Mouse (Mus musculus) embryo, embryonic 9.5 days (tissue): ENCODE measurements at regions not wholly inside any gene's neighbourhood (a gene's known extent, or its start where the extent isn't known, plus 50 kb on each side); places are given as distances from the start of the nearest gene placed in this dataset.

Experiments used
- DNase-seq: peaks from one replicate; pipeline ENCODE4 v3.0.0-alpha.2; 2017; ENCODE audit errors: extremely low spot score

DNA sequence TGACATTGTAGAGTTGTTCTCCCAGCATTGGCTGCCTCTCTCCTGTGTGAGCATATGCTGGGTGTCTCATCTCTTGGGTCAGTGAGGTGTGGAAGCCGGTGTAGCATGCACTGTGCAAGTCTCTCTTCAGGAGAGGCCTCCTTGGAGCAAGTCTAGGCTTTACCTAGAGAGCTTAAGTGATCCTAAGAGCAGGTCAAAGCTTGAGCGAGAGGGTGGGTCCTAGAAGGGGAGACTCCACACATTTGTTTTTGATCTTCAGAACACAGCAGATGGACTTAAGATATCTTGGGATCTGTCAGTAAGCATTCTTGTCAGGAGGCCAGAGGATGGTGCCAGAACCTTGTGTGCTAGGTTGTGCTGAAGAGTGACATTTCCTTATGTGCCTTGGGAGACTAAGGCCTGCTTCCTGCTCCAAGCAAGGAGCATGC lies 136.4 kb downstream of the Tmx1 start:
- no peak for DNase-seq

DNA sequence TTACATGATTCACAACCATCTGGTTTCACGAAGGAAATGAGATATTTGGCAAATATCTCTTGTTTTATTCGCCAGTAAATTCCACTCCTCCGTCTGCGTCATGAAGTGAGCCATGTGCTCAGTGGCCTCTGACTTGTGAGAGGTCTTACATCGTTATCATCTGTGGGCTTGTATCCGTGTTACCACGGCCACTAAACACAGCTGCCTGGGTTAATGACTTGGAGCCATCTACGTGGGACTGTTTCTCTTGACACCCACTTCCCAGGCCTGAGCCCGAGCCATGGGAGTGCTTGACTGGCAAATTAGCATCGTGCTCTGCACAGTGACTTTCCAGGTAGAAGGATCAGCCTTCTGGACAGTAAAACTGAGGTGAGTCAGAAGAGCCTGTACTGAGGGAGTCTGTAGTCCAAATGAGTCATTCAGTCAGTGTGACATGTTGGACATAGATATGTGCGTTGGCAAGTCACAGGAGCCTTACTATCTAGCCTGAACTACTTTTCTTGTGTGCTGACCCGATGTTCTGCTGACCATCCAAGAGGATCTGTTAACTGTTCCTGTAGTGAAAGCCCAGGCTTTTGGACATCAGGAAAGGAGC lies 137.7 kb downstream of the Tmx1 start:
- DNase-seq = no peak

DNA sequence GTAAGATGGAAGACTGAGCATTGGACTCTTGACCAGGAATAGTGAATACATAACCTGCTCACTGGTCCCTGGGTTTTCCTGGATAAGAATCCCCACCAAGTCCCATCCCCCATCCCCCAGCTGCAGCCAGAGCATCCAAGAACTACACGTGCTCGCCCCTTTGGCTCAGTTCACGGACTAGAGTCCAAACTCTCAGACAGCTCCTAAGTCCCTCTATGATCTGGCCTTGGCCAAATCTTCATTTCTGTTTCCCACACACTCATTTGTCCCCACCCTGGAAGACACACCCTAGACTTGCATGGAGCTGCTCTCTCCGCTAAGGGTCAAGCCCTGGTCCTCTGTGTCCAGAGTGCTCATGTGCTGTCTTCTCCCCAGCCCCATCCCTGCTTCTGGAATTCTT lies 139.9 kb downstream of the Tmx1 start:
- no peak for DNase-seq

DNA sequence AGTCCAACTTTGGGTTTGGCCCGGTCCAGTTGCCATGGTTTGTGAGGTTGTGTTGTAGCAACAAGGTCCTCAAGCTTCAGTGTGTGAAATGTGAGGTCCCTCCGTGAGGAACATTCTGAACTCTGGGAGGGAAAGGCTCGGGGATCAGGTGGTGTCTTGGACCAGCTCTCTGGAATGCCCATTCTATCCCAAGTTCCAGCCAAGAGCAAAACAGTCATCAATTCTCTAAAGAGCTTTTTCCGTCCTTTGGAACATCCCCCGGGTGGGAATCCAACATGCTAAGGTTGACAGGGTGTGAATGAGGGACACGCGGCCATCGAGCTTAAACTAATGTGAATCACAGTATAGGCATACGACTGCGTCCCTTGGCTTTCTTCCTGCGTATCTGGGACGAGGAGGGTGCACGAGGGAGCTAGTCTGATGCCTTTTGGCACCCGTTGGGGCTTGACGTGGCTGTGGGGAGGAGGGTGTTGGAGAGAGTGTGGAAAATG lies 145.4 kb downstream of the Tmx1 start:
- DNase-seq = no peak

DNA sequence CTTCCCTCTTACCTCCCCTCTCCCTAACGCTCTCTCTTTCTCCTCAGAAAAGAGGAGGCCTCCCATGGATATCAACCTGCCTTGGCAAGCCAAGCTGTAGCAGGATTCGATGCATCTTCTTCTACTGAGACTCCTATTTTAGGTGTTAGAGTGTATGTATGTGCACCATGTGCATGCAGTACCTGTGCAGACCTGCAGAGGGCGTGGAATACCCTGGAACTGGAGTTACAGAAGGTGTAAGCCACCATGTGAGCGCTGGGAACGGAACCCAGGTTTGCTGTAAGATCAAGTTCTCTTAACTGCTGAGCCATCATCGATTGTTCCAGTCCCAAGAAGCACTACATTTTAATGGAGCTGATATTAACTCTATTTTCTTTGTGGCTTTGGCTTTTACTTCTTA lies 146.8 kb downstream of the Tmx1 start:
- DNase-seq = no peak

DNA sequence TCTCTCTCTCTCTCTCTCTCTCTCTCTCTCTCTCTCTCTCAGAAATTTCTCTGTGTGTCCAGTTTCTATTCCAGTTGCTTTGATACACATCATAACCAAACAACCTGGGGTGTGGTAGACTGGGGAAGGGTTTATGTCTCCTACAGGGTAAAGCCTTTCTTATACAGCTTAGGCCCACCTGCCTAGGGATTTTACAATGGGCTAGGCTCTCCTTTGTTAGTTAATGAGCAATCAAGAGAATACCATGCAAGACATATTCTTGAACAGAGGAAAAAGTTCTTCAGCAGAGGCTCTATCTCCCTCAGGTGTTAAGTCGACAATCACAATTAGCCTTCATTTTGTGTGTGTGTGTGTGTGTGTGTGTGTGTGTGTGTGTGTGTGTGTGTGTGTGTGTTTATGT lies 151.0 kb downstream of the Tmx1 start:
- no peak for DNase-seq

DNA sequence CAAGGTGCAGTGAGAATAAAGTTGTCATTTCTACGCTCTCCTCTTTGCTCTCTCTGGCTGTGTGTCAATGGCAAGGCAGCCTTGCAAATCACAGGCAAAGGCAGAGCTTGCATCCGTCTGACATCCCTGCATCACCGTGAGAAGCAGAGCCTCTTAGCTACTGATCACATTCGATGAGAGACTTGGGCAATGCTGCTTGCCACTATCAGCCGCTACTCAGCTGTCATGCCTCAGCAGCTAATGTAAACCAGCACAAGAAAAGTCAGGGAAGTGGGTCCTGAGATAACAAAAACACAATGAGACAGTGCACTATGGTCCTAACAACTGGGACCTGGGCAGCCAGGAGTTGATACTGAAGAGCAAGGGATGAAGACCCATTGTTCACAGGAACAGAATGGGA lies 155.8 kb downstream of the Tmx1 start:
- no peak for DNase-seq

DNA sequence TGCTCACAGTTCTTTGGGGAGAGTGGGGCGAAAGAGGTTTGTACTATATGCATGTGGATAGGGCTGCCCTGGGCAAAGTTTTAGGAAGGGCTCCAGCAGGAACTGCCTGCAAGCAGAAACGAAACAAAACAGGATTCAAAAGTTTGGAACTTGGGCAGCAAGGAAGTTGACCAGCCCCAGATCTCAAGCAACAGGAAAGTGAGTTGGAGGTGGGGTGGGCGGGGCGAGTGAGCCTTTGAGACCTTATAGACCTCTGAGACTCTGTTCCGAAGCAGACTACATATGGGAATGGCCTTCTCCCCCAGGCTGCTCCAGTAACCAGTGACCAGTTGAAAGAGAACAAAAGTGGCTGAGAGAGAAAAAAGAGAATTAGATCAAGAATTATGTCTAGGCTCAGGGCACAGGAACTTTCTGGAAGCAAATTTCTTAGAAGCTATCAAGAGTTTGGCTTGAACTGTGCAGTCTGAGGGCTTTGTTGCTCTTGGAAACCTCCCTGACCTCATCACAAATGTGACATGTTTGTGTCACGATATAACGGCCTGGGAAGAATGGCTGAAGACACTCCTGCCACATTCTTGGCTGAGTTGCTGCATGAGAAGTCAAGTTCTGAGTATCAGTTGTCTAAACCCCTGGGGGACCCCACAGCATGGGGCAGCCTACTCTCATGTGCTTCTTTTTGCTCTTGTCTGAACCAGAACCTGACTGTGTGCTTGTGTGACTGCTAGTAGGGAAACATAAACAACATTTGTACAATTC lies 156.4 kb downstream of the Tmx1 start:
- DNase-seq = no peak

DNA sequence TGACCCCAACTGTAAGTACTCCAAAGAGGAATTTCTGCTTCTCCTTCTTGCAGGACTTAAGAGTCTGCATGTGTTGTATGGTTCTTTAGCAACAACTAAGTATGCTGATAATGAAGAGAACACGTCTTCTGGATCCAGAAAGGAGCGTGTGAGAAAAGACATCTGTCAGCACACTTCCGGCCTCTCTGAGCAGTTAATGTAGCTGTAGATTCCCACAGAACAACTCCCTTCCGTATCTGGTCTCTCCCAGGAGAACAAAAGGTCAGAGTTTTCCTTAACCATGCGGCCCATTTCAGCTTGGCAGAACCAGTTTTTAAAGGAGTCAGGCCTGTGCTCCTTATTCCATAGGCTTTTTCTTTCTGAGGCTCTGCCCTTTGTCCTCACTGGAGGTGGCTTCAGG lies 159.0 kb downstream of the Tmx1 start:
- DNase-seq = no peak

DNA sequence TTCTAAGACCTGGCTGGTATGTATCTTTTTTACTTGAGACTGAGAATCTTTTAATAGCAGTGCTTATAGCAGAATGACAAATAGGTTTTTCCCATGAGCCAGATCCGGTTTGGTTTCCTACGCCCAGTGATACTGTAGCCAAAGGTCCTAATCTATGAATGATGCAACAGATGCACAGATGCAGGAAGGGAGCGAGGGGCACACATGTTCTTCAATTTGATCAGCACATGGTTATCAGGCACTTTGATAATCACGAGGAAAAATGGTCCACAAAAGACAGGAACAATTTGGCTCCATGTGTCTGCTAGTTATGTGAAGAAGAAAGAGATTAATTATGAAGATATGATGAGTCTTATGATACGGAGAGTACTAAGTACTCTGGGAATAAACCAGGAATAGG lies 160.3 kb downstream of the Tmx1 start:
- no peak for DNase-seq

DNA sequence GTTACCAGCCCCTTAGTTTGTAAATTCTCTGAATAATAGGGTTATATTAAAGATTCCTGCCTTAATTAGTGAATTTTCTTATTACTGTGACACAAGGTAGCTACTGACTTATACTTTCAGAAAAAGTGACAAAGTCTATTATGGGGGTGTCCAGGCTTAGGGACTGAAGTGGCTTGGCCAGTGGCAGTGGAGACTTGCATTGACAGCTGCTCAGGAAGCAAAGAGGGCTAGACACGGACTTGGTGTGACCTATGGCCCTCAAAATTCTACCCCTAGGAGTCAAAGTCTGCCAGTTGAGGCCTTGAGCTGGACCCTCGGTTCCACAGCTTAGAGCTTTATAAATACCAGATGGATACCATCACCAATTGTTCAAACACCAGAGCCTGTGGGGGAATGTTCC lies 161.2 kb downstream of the Tmx1 start:
- no peak for DNase-seq

DNA sequence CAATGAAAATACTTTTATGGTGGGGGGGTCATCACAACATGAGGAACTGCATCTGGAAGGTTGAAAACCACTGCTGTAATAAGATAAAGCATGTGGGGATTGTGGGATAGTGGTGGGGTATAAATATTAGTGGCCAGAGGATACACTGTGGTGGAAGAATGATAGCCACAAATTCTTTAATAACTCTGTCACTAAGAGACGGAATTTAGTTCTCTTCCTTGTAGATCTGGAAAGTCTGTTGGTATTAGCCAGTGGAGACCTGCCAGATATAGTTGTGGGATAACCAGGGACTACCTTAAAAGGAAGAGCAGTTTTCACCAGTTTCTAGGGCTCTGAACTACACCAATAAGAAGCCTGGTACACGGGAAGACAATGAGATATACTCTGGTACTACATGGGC lies 161.8 kb downstream of the Tmx1 start:
- no peak for DNase-seq

DNA sequence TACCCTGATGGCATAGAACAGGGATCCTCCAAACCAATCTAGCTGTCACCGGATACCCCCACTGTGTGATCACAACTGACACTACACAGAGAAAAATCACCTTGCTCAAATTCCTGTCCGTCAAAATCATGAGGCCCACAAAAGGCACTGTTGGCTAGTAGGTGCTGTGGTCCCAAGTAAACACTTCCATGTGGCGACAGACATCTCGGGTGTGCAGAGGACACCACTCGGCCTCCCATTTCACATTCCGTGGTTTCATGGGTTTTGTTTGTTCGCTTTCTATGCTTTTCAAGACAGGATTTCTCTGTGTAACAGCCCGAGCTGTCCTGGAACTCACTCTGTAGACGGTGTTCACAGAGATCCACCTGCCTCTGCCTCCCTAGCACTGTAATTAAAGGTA lies 162.2 kb downstream of the Tmx1 start:
- DNase-seq = no peak

DNA sequence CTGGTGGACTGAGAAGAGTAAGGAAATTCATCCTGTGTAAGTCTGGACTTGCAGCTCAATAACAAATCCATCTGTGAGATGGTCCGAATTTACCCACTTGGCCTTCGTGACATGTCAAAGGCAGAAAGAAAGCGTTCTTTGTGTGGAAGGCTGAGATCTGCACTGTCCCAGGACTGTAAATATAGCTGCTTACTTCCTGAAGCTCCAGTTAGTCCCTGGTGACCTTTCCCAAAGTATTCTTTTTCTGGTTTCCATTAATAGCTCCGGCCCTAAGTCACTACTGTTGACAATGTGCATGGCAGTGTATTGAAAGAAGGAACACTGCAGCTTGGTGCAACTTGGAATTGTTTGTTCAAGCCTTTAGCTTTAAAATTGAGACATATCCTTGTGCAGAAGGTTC lies 163.2 kb downstream of the Tmx1 start:
- no peak for DNase-seq

DNA sequence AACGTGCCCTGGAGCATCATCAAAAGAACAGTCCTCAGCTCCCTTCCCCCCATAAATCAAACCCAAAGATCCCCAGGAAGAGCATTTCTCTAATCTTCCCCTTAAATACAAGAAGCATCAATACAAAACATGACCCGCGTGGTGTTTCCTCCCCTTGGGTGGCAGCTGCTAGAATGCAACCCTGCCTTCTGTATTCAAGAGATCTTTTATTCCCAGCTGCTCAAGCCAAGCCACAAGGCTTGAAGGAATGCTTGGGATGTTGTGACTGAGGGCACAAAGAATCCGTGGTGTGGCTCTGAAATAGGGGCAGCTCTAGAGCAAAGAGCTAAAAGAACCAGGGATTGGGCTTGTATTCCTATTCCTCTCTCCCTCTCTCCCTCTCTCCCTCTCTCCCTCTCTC lies 163.6 kb downstream of the Tmx1 start:
- no peak for DNase-seq

DNA sequence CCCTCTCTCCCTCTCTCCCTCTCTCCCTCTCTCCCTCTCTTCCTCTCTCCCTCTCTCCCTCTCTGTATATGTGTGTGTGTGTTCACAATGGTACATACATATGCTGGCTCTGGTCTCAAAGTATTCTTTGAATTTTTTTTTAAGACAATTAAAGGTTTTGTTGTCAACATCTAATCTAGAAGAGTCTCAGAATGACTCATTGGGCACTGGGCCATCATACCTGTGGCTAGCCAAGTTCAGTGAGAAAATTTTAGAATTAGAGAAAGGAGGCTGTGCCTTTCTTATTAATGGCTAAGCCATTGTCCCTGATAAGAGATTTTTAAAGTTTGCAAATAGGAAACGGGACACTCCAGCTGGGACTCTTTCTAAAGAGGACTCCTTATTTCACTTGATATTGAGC lies 164.1 kb downstream of the Tmx1 start:
- no peak for DNase-seq

DNA sequence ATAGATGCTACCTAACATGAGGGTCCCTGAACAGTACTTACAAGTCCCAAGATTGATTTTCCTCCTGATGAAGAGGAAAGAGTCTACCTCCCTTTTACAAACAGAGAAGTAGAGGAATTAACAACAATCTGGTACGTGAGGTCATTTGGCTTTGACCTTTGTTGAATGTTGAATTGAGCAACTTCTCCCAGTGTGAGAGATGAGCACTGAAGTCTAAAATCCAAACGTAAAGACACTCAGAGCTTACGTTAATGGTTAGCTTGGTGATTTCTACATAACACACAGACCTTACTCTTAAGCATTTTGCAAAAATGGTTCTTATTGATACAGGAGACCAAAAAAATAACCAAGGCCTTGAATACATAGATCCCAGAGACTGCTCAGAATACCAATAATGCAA lies 165.1 kb downstream of the Tmx1 start:
- no peak for DNase-seq

DNA sequence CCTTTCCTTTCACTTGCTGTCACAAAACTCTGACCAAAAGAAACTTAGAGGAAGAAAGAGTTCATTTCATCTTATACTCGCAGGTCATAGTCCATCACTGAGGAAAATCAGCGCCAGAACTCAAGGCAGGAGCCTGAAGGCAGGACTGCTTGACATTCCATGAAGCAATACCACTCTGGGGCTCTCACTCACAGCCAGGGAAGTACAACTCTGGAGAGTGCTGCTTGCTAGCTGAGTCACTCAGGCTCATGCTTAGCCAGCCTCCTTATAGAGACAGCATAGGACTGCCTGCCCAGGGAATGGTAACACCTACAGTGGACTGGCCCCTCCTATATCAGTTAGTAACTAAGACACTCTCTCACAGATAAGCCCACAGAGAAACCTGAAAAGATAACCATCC lies 166.5 kb downstream of the Tmx1 start:
- DNase-seq = no peak

DNA sequence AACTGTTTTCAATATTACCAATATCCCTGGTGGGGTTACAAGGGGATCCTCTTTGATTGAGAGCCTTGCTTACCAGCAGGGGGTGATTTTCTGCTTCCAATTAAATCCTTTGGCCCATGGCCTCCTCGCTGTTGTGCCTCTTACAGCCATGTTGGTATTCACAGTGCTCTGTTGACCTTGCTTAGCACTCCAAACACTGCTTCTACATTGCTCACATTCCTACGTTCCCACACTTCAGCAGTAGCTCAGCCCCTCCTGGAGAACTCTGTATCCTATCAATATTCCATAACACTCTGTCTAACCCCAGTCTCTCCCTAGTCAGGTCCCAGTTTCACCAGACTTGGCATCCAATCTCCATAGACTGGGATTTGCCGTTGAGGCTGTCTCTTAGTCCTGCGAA lies 169.1 kb downstream of the Tmx1 start:
- DNase-seq = no peak

DNA sequence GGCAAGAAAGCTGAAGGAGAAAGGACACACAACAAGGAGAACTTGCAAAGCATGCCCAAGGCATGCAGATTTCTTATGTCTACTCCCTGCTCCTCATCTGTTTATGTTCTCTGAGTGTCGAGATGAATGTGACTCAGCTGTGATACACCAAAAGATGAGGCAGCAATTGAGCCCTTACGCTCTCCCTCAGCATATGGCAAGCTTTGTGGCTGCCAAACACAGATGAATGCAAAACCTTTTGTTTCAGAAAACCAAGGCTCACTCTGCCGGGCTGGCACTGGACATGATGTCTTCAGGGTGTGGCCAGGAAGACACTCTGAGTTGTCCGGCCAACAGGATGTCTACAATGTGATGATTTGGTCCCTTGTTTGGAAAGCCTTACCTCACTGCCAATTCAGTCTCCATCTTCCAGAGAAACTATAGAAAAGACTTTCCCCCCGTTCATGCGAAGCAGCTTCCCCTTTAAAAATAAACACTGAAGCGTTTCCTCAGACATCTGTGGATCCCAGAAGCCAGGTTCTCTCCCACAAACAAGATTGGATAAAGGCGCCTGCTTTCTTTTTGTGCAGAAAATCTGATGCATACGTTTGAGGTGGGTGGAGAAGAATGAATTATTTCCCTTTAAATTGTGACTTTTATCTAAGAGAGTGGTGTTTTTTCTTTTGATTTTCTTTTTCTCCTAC lies 171.5 kb downstream of the Tmx1 start:
- DNase-seq = no peak

DNA sequence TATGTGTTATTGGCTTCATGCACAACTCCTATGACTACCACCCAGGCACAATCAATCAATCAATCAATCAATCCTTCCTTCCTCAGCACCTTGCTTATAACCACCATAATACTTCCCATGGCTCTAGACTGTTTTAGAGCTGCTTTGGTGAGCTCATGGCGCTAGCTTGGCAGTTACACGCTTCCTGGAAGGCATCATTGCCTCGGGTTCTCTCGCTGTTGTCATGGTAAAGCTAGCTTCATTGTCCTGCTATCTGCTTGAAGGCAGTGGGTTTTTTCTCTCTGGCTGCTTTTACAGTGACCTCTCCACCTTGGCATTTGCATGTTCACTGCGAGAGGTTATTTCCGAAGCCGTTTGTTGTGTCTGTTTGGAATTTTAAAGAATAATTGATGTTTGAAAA lies 174.7 kb downstream of the Tmx1 start:
- no peak for DNase-seq

DNA sequence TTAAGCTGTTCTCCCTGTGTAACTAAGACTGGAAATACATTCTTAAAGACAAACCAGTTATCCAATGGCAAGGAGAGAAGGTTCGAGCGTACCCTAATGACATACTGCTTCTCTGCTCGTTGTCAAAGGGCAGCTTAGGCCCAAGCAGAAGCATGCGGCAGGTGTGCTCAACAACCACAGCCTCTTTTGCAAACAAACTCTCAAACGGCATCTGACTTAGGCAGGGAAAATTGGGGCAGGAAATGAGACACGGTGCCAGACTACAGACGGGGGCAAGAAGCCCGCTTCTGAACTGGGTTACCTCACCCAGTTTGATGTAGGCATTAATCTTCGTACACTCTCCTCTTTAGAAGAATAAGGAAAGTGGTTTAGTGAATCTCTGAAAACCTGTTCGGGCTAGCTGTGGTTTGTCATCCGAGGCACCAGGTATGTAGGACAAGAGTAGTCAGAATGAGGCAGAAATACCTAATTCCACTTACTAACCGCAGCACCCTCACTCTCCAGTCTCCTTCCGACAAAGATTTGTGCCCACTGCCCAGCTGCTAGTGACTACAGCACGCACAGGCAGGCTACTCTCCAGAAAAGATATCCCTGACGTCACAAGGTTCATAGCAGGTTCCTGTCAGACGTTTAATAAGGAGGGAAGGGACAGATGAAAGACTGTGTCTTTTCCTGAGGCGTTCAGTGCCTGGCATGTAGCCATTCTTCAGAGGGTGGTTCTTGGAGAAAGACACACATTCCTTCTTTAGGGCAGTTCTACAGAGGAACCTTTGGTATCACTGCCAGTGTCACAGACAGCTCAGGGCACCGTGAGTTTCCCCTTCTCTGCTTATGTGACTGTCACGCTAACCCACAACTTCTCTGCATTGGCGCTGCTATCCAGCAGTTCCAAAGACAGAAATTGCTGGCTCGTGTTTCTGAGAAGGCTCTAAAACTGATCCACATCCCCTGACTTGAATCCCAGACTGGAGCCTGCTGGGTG lies 175.8 kb downstream of the Tmx1 start:
- no peak for DNase-seq
